Mouse (Mus musculus): ENCODE results near the gene Paxx. TPM values are rescaled to one million over a fixed set of nuclear protein-coding genes. Genes with fewer than 3 reads are reported as not detected.
"Not testable (repeated sequence)": the region's sequence is repeated elsewhere in the genome, so short reads cannot be mapped to it uniquely, and the experiment has no call there.

Gene Paxx
- polyA plus RNA-seq, 1 experiment from 2014 or later, result 109 TPM

GRCm38 (mm10) chr2:25423626-25424025 is 37.3 kb downstream of the Paxx start:
- 67% methylated on average over 1 of the region's 1 CpGs for WGBS
- no peak for ATAC-seq (ENCODE audit: low FRiP score)

GRCm38 (mm10) chr2:25422587-25423410 is 38.1 kb downstream of the Paxx start, which contains the start of gene Fut7:
Gene Fut7, plus strand, starts transcription at chr2:25423267.
- no peaks in the 10 kb centered on the region for H3K9me3 ChIP-seq (ENCODE audit: control insufficient read depth, low read length)
- no peak within 1 kb of the TSS for H3K4me3 ChIP-seq (replicated peaks; ENCODE audit: low read length)
- no peaks in the 10 kb centered on the region for H3K4me1 ChIP-seq (replicated peaks; ENCODE audit: control insufficient read depth, insufficient read depth, low read length)
- DNase-seq (ENCODE audit: low spot score) (no peak), ATAC-seq (ENCODE audit: low FRiP score) (no peak)
- H3K27ac ChIP-seq, result no peak within 1 kb of the TSS
- WGBS, result 69% methylated on average over 17 of the region's 17 CpGs
- H3K9ac ChIP-seq, result no peak within 1 kb of the TSS
- no peak within 1 kb of the TSS for H3K4me2 ChIP-seq (replicated peaks)
- no peaks in the 10 kb centered on the region for H3K36me3 ChIP-seq (replicated peaks; ENCODE audit: control insufficient read depth, insufficient read depth)
- H3K27me3 ChIP-seq (ENCODE audit: control insufficient read depth, insufficient read depth, low read length), result peaks cover 10% of the 10 kb centered on the region; the same call in 1 of the 2 replicates

More at GRCm38 (mm10) chr2:25423626-25424025, 37.3 kb downstream of the Paxx start:
- Histone ChIP-seq H3K4me3 (replicated peaks; ENCODE audit: low read length) (no peak overlapping the region), H3K36me3 (replicated peaks; ENCODE audit: control insufficient read depth, insufficient read depth) (no peaks in the 10 kb centered on the region), H3K4me1 (replicated peaks; ENCODE audit: control insufficient read depth, insufficient read depth, low read length) (no peaks in the 10 kb centered on the region), H3K27me3 (ENCODE audit: control insufficient read depth, insufficient read depth, low read length) (peaks cover 10% of the 10 kb centered on the region; the same call in 1 of the 2 replicates), H3K9me3 (ENCODE audit: control insufficient read depth, low read length) (no peaks in the 10 kb centered on the region), H3K27ac (no peak overlapping the region), H3K4me2 (replicated peaks) (no peak overlapping the region), H3K9ac (no peak overlapping the region)
- no peak for DNase-seq (ENCODE audit: low spot score)

GRCm38 (mm10) chr2:25421896-25422295 is 39.0 kb downstream of the Paxx start:
- no peak overlapping the region; the same call in 1 of the 2 replicates for H3K9ac ChIP-seq
- WGBS, result 24% methylated on average over 3 of the region's 3 CpGs

GRCm38 (mm10) chr2:25417426-25417825 is 43.5 kb downstream of the Paxx start:
- H3K27ac ChIP-seq, result no peak overlapping the region
- no peak overlapping the region for H3K4me3 ChIP-seq (replicated peaks; ENCODE audit: low read length)
- H3K9me3 ChIP-seq (ENCODE audit: control insufficient read depth, low read length), result no peaks in the 10 kb centered on the region
- H3K9ac ChIP-seq, result no peak overlapping the region
- ATAC-seq (ENCODE audit: low FRiP score) (no peak), DNase-seq (ENCODE audit: low spot score) (no peak)
- no peak overlapping the region for H3K4me2 ChIP-seq (replicated peaks)
- no peaks in the 10 kb centered on the region for H3K27me3 ChIP-seq (ENCODE audit: control insufficient read depth, insufficient read depth, low read length)
- H3K4me1 ChIP-seq (replicated peaks; ENCODE audit: control insufficient read depth, insufficient read depth, low read length), result no peaks in the 10 kb centered on the region
- 14% methylated on average over 3 of the region's 3 CpGs for WGBS
- H3K36me3 ChIP-seq (replicated peaks; ENCODE audit: control insufficient read depth, insufficient read depth), result peaks cover 18% of the 10 kb centered on the region

More at GRCm38 (mm10) chr2:25421896-25422295, 39.0 kb downstream of the Paxx start:
- Histone ChIP-seq H3K27ac (no peak overlapping the region), H3K4me3 (replicated peaks; ENCODE audit: low read length) (no peak overlapping the region), H3K27me3 (ENCODE audit: control insufficient read depth, insufficient read depth, low read length) (peaks cover 10% of the 10 kb centered on the region; the same call in 1 of the 2 replicates), H3K9me3 (ENCODE audit: control insufficient read depth, low read length) (no peaks in the 10 kb centered on the region), H3K36me3 (replicated peaks; ENCODE audit: control insufficient read depth, insufficient read depth) (no peaks in the 10 kb centered on the region), H3K4me2 (replicated peaks) (no peak overlapping the region), H3K4me1 (replicated peaks; ENCODE audit: control insufficient read depth, insufficient read depth, low read length) (no peaks in the 10 kb centered on the region)
- ATAC-seq (ENCODE audit: low FRiP score) (no peak), DNase-seq (ENCODE audit: low spot score) (peak; percentile 61)

GRCm38 (mm10) chr2:25413436-25413835 is 47.5 kb downstream of the Paxx start:
- H3K9ac ChIP-seq; ATAC-seq (ENCODE audit: low FRiP score); H3K9me3 ChIP-seq (ENCODE audit: control insufficient read depth, low read length); H3K27me3 ChIP-seq (ENCODE audit: control insufficient read depth, insufficient read depth, low read length); H3K27ac ChIP-seq; DNase-seq (ENCODE audit: low spot score); H3K4me1 ChIP-seq (replicated peaks; ENCODE audit: control insufficient read depth, insufficient read depth, low read length); H3K4me3 ChIP-seq (replicated peaks; ENCODE audit: low read length); H3K4me2 ChIP-seq (replicated peaks): not testable (repeated sequence)
- peaks cover 51% of the 10 kb centered on the region for H3K36me3 ChIP-seq (replicated peaks; ENCODE audit: control insufficient read depth, insufficient read depth)

GRCm38 (mm10) chr2:25408908-25409307 is 52.0 kb downstream of the Paxx start:
- DNase-seq (ENCODE audit: low spot score) (no peak), ATAC-seq (ENCODE audit: low FRiP score) (no peak)
- H3K36me3 ChIP-seq (replicated peaks; ENCODE audit: control insufficient read depth, insufficient read depth), result peaks cover 67% of the 10 kb centered on the region
- H3K9ac ChIP-seq, result no peak overlapping the region
- no peaks in the 10 kb centered on the region for H3K9me3 ChIP-seq (ENCODE audit: control insufficient read depth, low read length)
- H3K27me3 ChIP-seq (ENCODE audit: control insufficient read depth, insufficient read depth, low read length), result no peaks in the 10 kb centered on the region
- H3K4me3 ChIP-seq (replicated peaks; ENCODE audit: low read length), result no peak overlapping the region
- peaks cover 16% of the 10 kb centered on the region for H3K4me1 ChIP-seq (replicated peaks; ENCODE audit: control insufficient read depth, insufficient read depth, low read length)
- WGBS, result 90% methylated on average over 10 of the region's 10 CpGs
- no peak overlapping the region for H3K4me2 ChIP-seq (replicated peaks)
- no peak overlapping the region for H3K27ac ChIP-seq

Small RNA genes within 50 kb of the gene (microRNA-seq; reads per million reads assigned to microRNA genes)
- not detected for gene Mir3087

Other genes with a start within 250 kb of the Paxx start
- 88.0 and 91.6 TPM in 2 replicates for gene Nelfb, start 249.6 kb downstream of the Paxx start, polyA plus RNA-seq (2014; fragmentation: Nextera tagmentation; extraction: Ambion mirVana)
- not detected in 2 replicates for gene Stpg3, start 246.5 kb downstream of the Paxx start, polyA plus RNA-seq (2014; fragmentation: Nextera tagmentation; extraction: Ambion mirVana)
- gene Fam166a, start 242.3 kb downstream of the Paxx start, polyA plus RNA-seq (2014; fragmentation: Nextera tagmentation; extraction: Ambion mirVana), result not detected in 2 replicates
- gene Tubb4b, start 236.4 kb downstream of the Paxx start, polyA plus RNA-seq (2014; fragmentation: Nextera tagmentation; extraction: Ambion mirVana), result 382 and 411 TPM in 2 replicates
- not detected in 2 replicates for gene Slc34a3, start 226.7 kb downstream of the Paxx start, polyA plus RNA-seq (2014; fragmentation: Nextera tagmentation; extraction: Ambion mirVana)
- gene Rnf224, start 224.3 kb downstream of the Paxx start, polyA plus RNA-seq (2014; fragmentation: Nextera tagmentation; extraction: Ambion mirVana), result not detected in 2 replicates
- 166 and 177 TPM in 2 replicates for gene Rnf208, start 218.8 kb downstream of the Paxx start, polyA plus RNA-seq (2014; fragmentation: Nextera tagmentation; extraction: Ambion mirVana)
- 0.59 TPM in 1 of 2 replicates, not detected in the other for gene Cysrt1, start 218.6 kb downstream of the Paxx start, polyA plus RNA-seq (2014; fragmentation: Nextera tagmentation; extraction: Ambion mirVana)
- 2.9 and 5.3 TPM in 2 replicates for gene AL732309.1, start 214.2 kb downstream of the Paxx start, polyA plus RNA-seq (2014; fragmentation: Nextera tagmentation; extraction: Ambion mirVana)
- gene Tmem203, start 205.7 kb downstream of the Paxx start, polyA plus RNA-seq (2014; fragmentation: Nextera tagmentation; extraction: Ambion mirVana), result 9.8 and 12.5 TPM in 2 replicates
- 13.4 and 14.7 TPM in 2 replicates for gene Tprn, start 198.5 kb downstream of the Paxx start, polyA plus RNA-seq (2014; fragmentation: Nextera tagmentation; extraction: Ambion mirVana)
- gene Ssna1, start 188.7 kb downstream of the Paxx start, polyA plus RNA-seq (2014; fragmentation: Nextera tagmentation; extraction: Ambion mirVana), result 175 and 190 TPM in 2 replicates
- 113 and 114 TPM in 2 replicates for gene Anapc2, start 188.6 kb downstream of the Paxx start, polyA plus RNA-seq (2014; fragmentation: Nextera tagmentation; extraction: Ambion mirVana)
- gene Tmem210, start 172.9 kb downstream of the Paxx start, polyA plus RNA-seq (2014; fragmentation: Nextera tagmentation; extraction: Ambion mirVana), result not detected in 2 replicates
- gene Lrrc26, start 171.2 kb downstream of the Paxx start, polyA plus RNA-seq (2014; fragmentation: Nextera tagmentation; extraction: Ambion mirVana), result not detected in 2 replicates
- gene Grin1, start 141.9 kb downstream of the Paxx start, polyA plus RNA-seq (2014; fragmentation: Nextera tagmentation; extraction: Ambion mirVana), result 57.2 and 68.4 TPM in 2 replicates
- gene Man1b1, start 128.8 kb downstream of the Paxx start, polyA plus RNA-seq (2014; fragmentation: Nextera tagmentation; extraction: Ambion mirVana), result 51.6 and 66.0 TPM in 2 replicates
- gene Dpp7, start 104.7 kb downstream of the Paxx start, polyA plus RNA-seq (2014; fragmentation: Nextera tagmentation; extraction: Ambion mirVana), result 21.5 and 24.7 TPM in 2 replicates
- 6.3 and 6.8 TPM in 2 replicates for gene Uap1l1, start 95.4 kb downstream of the Paxx start, polyA plus RNA-seq (2014; fragmentation: Nextera tagmentation; extraction: Ambion mirVana)
- 10.0 and 10.8 TPM in 2 replicates for gene Sapcd2, start 88.8 kb downstream of the Paxx start, polyA plus RNA-seq (2014; fragmentation: Nextera tagmentation; extraction: Ambion mirVana)
- gene Entpd2, start 65.2 kb downstream of the Paxx start, polyA plus RNA-seq (2014; fragmentation: Nextera tagmentation; extraction: Ambion mirVana), result 2.6 and 3.3 TPM in 2 replicates
- gene Npdc1, start 61.7 kb downstream of the Paxx start, polyA plus RNA-seq (2014; fragmentation: Nextera tagmentation; extraction: Ambion mirVana), result 365 and 378 TPM in 2 replicates
- gene Fut7, start 37.8 kb downstream of the Paxx start, polyA plus RNA-seq (2014; fragmentation: Nextera tagmentation; extraction: Ambion mirVana), result 0.37 TPM in 1 of 2 replicates, not detected in the other
- 15.6 and 17.3 TPM in 2 replicates for gene Abca2, start 32.4 kb downstream of the Paxx start, polyA plus RNA-seq (2014; fragmentation: Nextera tagmentation; extraction: Ambion mirVana)
- gene Clic3, start 4.3 kb downstream of the Paxx start, polyA plus RNA-seq (2014; fragmentation: Nextera tagmentation; extraction: Ambion mirVana), result 2.2 and 2.6 TPM in 2 replicates
- gene Ptgds, start 9.0 kb upstream of the Paxx start, polyA plus RNA-seq (2014; fragmentation: Nextera tagmentation; extraction: Ambion mirVana), result 230 and 390 TPM in 2 replicates
- not detected in 2 replicates for gene Lcn12, start 32.8 kb upstream of the Paxx start, polyA plus RNA-seq (2014; fragmentation: Nextera tagmentation; extraction: Ambion mirVana)
- gene Fbxw5, start 39.7 kb upstream of the Paxx start, polyA plus RNA-seq (2014; fragmentation: Nextera tagmentation; extraction: Ambion mirVana), result 116 and 118 TPM in 2 replicates
- gene C8g, start 40.6 kb upstream of the Paxx start, polyA plus RNA-seq (2014; fragmentation: Nextera tagmentation; extraction: Ambion mirVana), result 4.1 and 5.5 TPM in 2 replicates
- gene Traf2, start 85.8 kb upstream of the Paxx start, polyA plus RNA-seq (2014; fragmentation: Nextera tagmentation; extraction: Ambion mirVana), result 15.6 and 16.3 TPM in 2 replicates
- 353 and 366 TPM in 2 replicates for gene Edf1, start 96.8 kb upstream of the Paxx start, polyA plus RNA-seq (2014; fragmentation: Nextera tagmentation; extraction: Ambion mirVana)
- gene Mamdc4, start 113.8 kb upstream of the Paxx start, polyA plus RNA-seq (2014; fragmentation: Nextera tagmentation; extraction: Ambion mirVana), result 1.3 and 1.7 TPM in 2 replicates
- 171 and 187 TPM in 2 replicates for gene Phpt1, start 114.1 kb upstream of the Paxx start, polyA plus RNA-seq (2014; fragmentation: Nextera tagmentation; extraction: Ambion mirVana)
- 10.8 and 12.7 TPM in 2 replicates for gene Ajm1, start 120.7 kb upstream of the Paxx start, polyA plus RNA-seq (2014; fragmentation: Nextera tagmentation; extraction: Ambion mirVana)
- 59.0 and 61.6 TPM in 2 replicates for gene Rabl6, start 147.4 kb upstream of the Paxx start, polyA plus RNA-seq (2014; fragmentation: Nextera tagmentation; extraction: Ambion mirVana)
- 0.26 and 0.44 TPM in 2 replicates for gene Ccdc183, start 156.6 kb upstream of the Paxx start, polyA plus RNA-seq (2014; fragmentation: Nextera tagmentation; extraction: Ambion mirVana)
- 52.5 and 53.5 TPM in 2 replicates for gene Tmem141, start 160.9 kb upstream of the Paxx start, polyA plus RNA-seq (2014; fragmentation: Nextera tagmentation; extraction: Ambion mirVana)
- 3.9 and 4.0 TPM in 2 replicates for gene Fcna, start 166.9 kb upstream of the Paxx start, polyA plus RNA-seq (2014; fragmentation: Nextera tagmentation; extraction: Ambion mirVana)
- not detected in 2 replicates for gene Lcn8, start 192.0 kb upstream of the Paxx start, polyA plus RNA-seq (2014; fragmentation: Nextera tagmentation; extraction: Ambion mirVana)
- not detected in 2 replicates for gene Lcn5, start 196.9 kb upstream of the Paxx start, polyA plus RNA-seq (2014; fragmentation: Nextera tagmentation; extraction: Ambion mirVana)
- not detected in 2 replicates for gene Lcn6, start 215.7 kb upstream of the Paxx start, polyA plus RNA-seq (2014; fragmentation: Nextera tagmentation; extraction: Ambion mirVana)
- gene Lcn10, start 221.6 kb upstream of the Paxx start, polyA plus RNA-seq (2014; fragmentation: Nextera tagmentation; extraction: Ambion mirVana), result not detected in 2 replicates
- not detected in 2 replicates for gene Obp2a, start 238.9 kb upstream of the Paxx start, polyA plus RNA-seq (2014; fragmentation: Nextera tagmentation; extraction: Ambion mirVana)
- 145 and 153 TPM in 2 replicates for gene Bmyc, start 245.6 kb upstream of the Paxx start, polyA plus RNA-seq (2014; fragmentation: Nextera tagmentation; extraction: Ambion mirVana)